Mouse (Mus musculus): Measurements from ENCODE around the gene Aktip. TPM values are rescaled to one million over a fixed set of nuclear protein-coding genes. Genes with fewer than 3 reads are reported as not detected.

The Aktip gene
- total RNA-seq (2022) = 10 to 100 TPM; 60.2 to 65.7 (median 62.4) TPM

GRCm38 (mm10) chr8:91199876-91200275 is at the start of gene Aktip:
Gene Aktip (minus strand): TSS chr8:91199976.
- no peak for DNase-seq (ENCODE audit: low spot score)

DNA sequence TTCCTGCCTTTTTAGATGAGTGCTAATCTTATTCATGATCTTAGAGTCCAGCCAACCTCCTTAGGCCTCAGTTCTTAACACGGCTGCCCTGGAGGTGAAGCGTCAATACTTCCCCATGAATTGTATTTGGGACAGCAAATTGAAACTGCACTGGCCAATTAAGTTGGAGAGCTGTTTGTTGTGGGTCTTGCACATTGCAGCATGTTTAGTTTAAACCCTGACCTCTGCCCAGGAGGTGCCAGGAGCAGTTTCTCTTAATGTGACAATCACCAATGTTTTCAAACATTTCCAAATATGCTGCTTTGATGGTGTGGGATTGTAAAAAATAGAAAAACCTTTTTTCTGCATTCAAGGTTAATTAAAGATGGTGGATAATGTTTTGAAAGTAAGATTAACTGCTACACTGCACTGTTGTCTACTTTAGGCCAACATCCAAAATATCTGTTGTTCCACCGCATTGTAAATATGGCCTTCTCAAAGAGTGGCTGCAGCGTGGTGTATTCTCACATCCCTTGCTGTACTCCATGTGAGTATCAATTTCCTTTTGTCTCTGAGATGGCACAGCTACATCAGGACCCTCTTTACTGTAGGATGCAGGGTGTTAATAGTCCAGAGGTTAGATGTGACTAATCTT is 46.2 kb upstream of the Aktip start:
- DNase-seq (ENCODE audit: low spot score) = no peak

GRCm38 (mm10) chr8:91242721-91243120 is 42.9 kb upstream of the Aktip start:
- no peak for DNase-seq (ENCODE audit: low spot score)

- DNase-seq (ENCODE audit: low spot score) = no peak
These were observed 42.2 kb upstream of the Aktip start for GRCm38 (mm10) chr8:91241873-91242519.

- no peak for DNase-seq (ENCODE audit: low spot score)
These were observed 41.6 kb upstream of the Aktip start for GRCm38 (mm10) chr8:91241371-91241770.

DNA sequence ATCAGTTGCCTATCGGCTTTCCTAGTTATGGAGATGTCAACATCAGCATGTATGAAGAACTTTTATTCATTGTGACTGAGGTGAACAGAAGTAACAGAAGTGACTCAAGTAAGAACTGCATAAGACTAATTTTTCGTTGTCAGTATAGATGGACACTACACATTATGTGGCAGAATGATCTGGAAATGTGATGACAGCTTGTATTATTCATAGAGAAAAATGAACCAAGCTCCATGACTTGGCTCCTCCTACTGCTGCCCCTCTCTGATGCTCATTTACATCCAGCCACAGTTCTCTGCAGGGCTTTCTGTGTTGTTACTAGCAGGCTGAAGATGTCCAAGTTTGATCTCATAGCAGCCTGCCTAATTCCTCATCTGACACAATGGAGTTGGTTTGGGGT is 37.4 kb upstream of the Aktip start:
- DNase-seq (ENCODE audit: low spot score) = no peak

DNA sequence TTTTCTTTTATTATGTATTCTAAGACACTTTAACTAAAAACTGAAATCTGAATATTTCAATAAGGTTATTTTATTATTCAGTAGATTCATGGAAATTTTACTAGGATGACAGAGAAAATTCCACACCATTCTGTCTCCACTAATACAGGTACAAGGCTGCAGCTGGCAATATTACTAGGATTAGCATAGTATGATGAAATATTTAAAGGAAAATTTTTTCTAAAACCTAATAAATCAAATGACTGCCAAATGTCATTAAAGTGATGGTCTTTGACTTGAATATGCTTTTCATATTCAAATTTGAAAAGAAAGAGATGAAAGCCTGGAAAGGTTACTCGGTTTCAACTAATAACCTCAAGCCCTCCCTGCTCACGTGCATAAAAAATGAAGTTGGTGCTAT is 34.3 kb upstream of the Aktip start:
- no peak for DNase-seq (ENCODE audit: low spot score)

DNA sequence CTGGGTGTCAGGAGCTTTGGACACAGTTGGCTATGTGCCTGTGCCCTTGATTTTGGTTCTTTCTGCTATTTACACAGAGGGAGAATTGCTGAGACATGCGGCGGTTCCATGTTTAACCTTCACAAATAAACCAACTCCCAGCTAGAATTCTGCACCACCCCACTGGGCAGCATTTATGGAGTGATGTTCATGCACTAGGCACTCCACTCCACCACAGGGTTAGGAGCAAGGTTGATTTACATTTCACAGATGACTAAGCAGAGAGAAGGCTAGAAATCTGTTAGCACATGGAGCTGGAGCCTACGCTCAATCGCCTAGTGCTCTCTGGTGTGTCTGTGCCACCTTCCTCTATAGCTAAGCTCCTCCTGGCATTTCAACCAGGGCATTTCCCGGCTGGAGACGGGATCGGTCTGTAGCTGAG is 27.7 kb upstream of the Aktip start:
- no peak for DNase-seq (ENCODE audit: low spot score)

DNA sequence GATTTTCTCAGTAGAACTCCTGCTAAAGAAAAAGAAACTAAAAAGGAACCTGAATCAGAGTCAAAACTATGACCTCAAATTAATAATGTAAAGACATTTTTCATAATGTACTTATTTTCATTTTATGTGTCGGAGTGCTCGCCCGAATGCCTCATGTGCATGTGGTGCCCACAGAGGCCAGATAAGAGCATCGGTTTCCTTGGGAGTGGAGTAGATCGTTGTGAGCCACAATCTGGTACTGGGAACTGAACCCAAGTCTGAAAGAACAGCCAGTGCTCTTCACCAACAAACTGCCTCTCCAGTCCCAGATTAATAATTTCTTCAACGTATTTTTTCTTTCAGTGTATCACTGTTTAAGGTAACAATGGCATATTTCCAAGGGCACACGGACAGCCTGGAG is 24.5 kb upstream of the Aktip start:
- DNase-seq (ENCODE audit: low spot score) = no peak

- no peak for DNase-seq (ENCODE audit: low spot score)
These were observed 22.1 kb upstream of the Aktip start for GRCm38 (mm10) chr8:91221841-91222240.

DNA sequence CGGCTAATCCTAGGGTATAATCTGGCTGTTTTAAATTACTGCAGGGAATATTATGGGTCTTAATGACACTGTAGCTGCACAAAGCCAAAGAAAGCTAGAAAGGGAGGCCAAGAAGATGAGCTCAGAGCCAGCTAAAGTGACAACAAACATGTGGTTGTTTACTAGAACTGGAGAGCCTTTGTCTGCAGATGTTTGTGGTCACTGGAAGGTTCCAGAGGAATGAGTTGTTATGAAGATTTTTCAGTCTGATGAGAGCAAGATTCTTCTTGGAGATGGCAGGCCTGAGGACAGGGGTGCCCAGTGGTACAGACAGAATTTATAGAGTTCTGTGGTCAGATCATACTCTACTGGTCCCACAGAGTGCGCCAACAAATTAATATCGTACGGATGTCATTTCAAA is 18.5 kb upstream of the Aktip start:
- DNase-seq (ENCODE audit: low spot score) = no peak

DNA sequence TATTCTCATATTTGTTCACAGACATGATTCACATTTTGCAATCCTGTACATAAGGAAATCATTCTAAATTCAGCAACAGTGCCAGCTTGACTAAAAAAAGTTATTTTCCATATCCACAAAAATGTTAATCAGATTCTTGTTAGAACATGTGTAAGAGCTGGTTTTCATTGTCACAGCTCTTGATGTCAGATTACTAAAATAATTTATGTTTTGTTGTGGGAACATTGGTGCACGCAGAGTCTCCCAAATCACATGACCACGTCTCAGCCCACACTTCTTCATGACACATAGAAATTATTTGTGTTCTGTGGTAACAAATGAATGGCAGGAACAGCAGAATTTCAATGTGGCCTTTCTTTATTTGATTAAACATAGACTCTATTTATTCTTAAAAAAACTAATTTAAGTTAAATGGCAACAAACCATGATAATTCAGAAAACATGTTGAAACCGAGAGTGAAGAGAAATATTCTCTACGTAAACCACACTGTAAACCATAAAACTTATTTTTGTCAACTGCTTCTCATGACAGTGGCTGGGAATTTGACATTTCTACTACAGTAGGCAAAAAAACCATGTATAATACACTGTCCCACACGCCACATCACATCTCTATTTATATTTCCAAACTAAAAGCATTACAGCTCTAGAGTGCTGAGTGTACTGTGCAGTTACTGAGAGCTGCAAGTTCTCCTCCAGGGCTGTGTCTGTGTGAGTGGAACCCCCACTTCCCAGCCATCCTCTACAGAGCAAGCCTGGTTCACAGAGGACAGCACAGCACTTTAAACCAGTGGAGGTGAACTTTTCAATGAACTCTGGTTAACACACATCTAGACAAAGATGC is 17.5 kb upstream of the Aktip start:
- no peak for DNase-seq (ENCODE audit: low spot score)

- DNase-seq (ENCODE audit: low spot score) = no peak
These were observed 14.5 kb upstream of the Aktip start for GRCm38 (mm10) chr8:91214287-91214686.

GRCm38 (mm10) chr8:91212948-91213347 is 13.2 kb upstream of the Aktip start:
- DNase-seq (ENCODE audit: low spot score) = no peak

- DNase-seq (ENCODE audit: low spot score) = no peak
These were observed 9.9 kb upstream of the Aktip start for GRCm38 (mm10) chr8:91209658-91210057.

GRCm38 (mm10) chr8:91207676-91208075 is 7.9 kb upstream of the Aktip start:
- DNase-seq (ENCODE audit: low spot score) = no peak

DNA sequence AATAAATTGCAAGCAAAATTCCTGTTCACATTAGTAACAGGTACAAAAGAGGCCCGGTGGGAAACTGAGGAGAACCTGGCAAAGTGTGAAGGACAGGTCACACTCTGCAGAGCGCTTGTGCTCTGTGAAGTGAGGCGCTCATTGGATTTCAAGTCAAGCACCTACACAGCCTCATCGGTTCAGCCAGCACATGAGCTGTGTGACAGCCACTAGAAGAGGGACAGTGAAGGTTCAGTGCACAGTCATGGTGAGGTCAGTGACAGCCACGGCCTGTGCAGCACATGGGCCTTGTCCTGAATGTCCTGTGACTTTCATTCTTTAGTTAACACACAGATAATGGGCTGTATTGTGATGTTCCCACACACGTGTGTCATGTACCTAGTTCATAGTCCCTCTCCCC is 6.1 kb upstream of the Aktip start:
- no peak for DNase-seq (ENCODE audit: low spot score)

DNA sequence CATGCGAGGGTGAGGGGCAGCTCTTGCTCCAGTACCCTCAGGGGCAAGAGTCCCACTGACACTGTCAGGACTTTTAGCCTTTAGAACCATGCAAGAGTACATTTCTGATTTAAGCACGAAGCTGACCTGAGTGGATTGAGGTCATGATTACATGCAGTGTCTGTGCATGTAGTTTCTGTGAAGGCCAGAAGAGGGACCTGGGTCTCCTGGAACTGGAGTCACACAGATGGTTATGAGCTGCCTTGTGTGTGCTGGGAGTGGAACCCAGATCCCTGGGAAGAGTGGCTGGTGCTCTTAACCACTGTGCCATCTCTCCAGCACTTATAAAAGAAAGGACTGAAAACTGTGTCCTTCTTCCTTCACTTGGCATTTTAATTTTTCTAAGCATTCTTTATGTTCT is 1.4 kb upstream of the Aktip start:
- DNase-seq (ENCODE audit: low spot score) = no peak

GRCm38 (mm10) chr8:91198036-91198435 is 1.7 kb downstream of the Aktip start:
- no peak for DNase-seq (ENCODE audit: low spot score)

DNA sequence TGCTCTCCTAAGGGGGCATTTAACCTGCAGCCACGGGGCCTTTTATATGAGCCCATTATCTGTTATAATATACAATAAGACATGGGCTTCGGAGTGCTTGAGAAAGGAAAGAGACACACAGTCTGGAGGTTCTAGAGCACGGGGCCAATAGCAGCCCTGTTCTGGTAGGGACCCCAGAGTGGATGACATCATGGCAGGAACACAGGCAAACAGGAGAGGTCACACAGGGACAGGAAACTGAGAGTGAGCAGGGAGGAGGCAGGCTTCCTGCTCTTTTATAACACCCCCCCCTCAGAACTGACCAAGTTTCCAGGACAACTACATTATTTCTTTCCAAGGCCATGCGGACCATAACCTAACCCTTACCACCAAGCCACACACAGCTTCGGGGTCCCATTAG is 2.5 kb downstream of the Aktip start:
- peak; percentile 6 for DNase-seq (ENCODE audit: low spot score)

DNA sequence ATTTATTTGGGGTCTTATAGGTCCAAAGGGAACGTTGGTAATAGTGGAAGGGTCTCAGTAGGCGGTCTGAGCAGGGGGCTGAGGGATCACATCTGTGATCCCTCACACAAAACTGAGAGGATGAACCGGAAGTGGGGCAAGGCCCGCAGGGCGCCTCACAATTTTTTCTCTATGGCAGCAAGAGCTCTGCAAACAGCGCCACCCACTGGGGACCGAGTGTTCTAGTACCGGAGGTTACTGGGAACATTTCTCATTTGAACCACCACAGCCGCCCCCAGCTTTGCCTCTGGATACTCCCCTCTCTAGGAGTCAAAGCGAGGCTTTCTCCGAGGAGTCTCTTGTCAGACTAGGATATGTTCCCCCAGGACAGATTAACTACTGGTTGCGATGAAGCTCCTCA is 3.1 kb downstream of the Aktip start:
- no peak for DNase-seq (ENCODE audit: low spot score)

DNA sequence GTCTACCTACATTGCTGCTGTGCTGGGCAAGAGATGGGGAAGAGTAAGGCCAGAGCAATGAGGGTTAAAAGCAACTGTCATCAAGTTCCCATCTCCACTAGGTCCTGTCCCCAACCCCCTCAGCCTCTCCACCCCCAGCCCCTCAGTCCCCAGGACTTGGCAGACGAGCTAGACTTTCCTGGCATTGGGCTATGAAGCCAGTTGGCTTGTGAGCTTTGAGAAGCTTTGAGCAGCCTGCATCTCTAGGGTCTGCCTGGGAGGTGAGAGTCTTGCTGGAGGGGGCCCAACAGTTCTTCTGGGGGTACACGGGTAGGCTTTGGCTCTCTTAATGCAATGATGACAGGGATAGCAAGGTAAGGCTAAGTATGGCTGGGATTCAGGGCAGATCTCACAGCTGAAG is 5.7 kb downstream of the Aktip start:
- no peak for DNase-seq (ENCODE audit: low spot score)

- DNase-seq (ENCODE audit: low spot score) = no peak
These were observed 6.8 kb downstream of the Aktip start for GRCm38 (mm10) chr8:91192941-91193340.

Measured in heart, adult 8-10 months (tissue).